Mouse (Mus musculus) activated CD4-positive, CD25-positive, alpha-beta regulatory T cell, adult 4 months (primary cell): ENCODE measurements at regions not wholly inside any gene's neighbourhood (a gene's known extent, or its start where the extent isn't known, plus 50 kb on each side); places are given as distances from the start of the nearest gene placed in this dataset.
"Not testable (repeated sequence)": the region's sequence is repeated elsewhere in the genome, so short reads cannot be mapped to it uniquely, and the experiment has no call there.

Source experiments
- ATAC-seq: one replicate; pipeline ENCODE4 v1.8.0; 2017

- no peak for ATAC-seq
Measured at GRCm38 (mm10) chr15:42082436-42082835, 1948.3 kb downstream of the 9330182O14Rik start.

- no peak for ATAC-seq
Measured at GRCm38 (mm10) chr15:42100730-42101129, 1966.6 kb downstream of the 9330182O14Rik start.

- no peak for ATAC-seq
Measured at GRCm38 (mm10) chr15:42104816-42105215, 1970.7 kb downstream of the 9330182O14Rik start.

GRCm38 (mm10) chr15:42107106-42107505, 1972.9 kb downstream of the 9330182O14Rik start:
- no peak for ATAC-seq

- no peak for ATAC-seq
Measured at GRCm38 (mm10) chr15:42111811-42112210, 1977.6 kb downstream of the 9330182O14Rik start.

GRCm38 (mm10) chr15:42127471-42127870, 1993.3 kb downstream of the 9330182O14Rik start:
- ATAC-seq = no peak

GRCm38 (mm10) chr15:42128976-42129375, 1994.8 kb downstream of the 9330182O14Rik start:
- ATAC-seq = no peak

GRCm38 (mm10) chr15:42166546-42166945, 2032.4 kb downstream of the 9330182O14Rik start:
- no peak for ATAC-seq

- ATAC-seq = not testable (repeated sequence)
Measured at GRCm38 (mm10) chr15:42177766-42178165, 2043.6 kb downstream of the 9330182O14Rik start.

- no peak for ATAC-seq
Measured at GRCm38 (mm10) chr15:42207187-42207846, 2073.2 kb downstream of the 9330182O14Rik start.

- no peak for ATAC-seq
Measured at GRCm38 (mm10) chr15:42219496-42219895, 2085.3 kb downstream of the 9330182O14Rik start.

- no peak for ATAC-seq
Measured at GRCm38 (mm10) chr15:42220005-42220404, 2085.8 kb downstream of the 9330182O14Rik start.

GRCm38 (mm10) chr15:42225006-42225405, 2090.8 kb downstream of the 9330182O14Rik start:
- no peak for ATAC-seq

- ATAC-seq = no peak
Measured at GRCm38 (mm10) chr15:42231692-42232091, 2097.5 kb downstream of the 9330182O14Rik start.

GRCm38 (mm10) chr15:42246812-42247211, 2112.6 kb downstream of the 9330182O14Rik start:
- ATAC-seq = no peak

GRCm38 (mm10) chr15:42252730-42253330, 2118.7 kb downstream of the 9330182O14Rik start:
- ATAC-seq = no peak

- ATAC-seq = no peak
Measured at GRCm38 (mm10) chr15:42256343-42256742, 2122.2 kb downstream of the 9330182O14Rik start.

GRCm38 (mm10) chr15:42275117-42275516, 2141.0 kb downstream of the 9330182O14Rik start:
- ATAC-seq = no peak

GRCm38 (mm10) chr15:42277247-42277646, 2143.1 kb downstream of the 9330182O14Rik start:
- ATAC-seq = no peak

GRCm38 (mm10) chr15:42280810-42281209, 2146.6 kb downstream of the 9330182O14Rik start:
- ATAC-seq = no peak

GRCm38 (mm10) chr15:42296406-42296805, 2162.2 kb downstream of the 9330182O14Rik start:
- ATAC-seq = no peak

GRCm38 (mm10) chr15:42297430-42297829, 2163.3 kb downstream of the 9330182O14Rik start:
- ATAC-seq = no peak

GRCm38 (mm10) chr15:42301956-42302355, 2167.8 kb downstream of the 9330182O14Rik start:
- ATAC-seq = no peak

- ATAC-seq = no peak
Measured at GRCm38 (mm10) chr15:42304097-42304496, 2169.9 kb downstream of the 9330182O14Rik start.
